Mouse (Mus musculus) urinary bladder, postnatal 10 days (tissue): ENCODE results near the gene Magi1.

ENCODE experiments used
- DNase-seq: peaks from one replicate; pipeline ENCODE4 v3.0.0; 2022; ENCODE audit warnings: low spot score

Gene Magi1

DNA sequence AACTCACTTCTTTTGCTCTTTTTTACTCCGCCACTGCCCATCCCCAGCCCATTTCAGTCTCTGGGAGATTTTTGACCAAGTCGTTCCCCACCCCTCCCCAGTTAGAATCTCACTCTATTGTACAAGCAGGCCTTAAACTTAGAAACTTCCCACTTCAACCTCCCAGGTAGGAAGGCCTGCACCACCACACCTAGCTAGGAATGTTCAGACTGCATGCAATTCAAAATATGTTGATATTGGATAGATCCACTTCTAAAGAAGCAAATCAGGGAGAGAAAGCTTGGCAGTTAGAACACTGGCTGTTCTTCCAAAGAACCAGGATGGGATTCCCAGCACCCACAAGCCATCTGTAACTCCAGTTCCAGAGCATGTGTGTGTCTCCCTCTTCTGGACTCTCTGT lies 81.8 kb downstream of the Magi1 start:
- no peak for DNase-seq

GRCm38 (mm10) chr6:94200910-94201309 lies 82.8 kb downstream of the Magi1 start:
- no peak for DNase-seq

DNA sequence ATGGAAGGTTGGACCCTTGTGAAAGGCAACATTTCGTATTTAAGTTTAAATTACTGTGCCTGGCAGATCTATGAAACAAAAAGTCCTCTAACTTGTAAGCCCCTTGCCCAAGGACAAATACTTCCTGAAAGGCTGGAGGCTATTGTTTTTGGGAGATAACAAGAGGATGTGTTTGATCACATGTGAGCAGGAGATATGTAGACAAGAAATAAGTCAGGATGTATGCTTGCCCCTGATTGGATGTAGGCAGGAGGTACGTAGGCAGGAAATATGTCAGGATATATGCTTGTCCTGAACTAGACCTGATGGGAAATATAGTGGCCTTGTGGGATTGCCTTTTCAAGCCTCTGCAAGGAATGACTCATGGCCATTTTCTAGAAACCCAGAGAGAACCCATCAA lies 84.0 kb downstream of the Magi1 start:
- DNase-seq: no peak

DNA sequence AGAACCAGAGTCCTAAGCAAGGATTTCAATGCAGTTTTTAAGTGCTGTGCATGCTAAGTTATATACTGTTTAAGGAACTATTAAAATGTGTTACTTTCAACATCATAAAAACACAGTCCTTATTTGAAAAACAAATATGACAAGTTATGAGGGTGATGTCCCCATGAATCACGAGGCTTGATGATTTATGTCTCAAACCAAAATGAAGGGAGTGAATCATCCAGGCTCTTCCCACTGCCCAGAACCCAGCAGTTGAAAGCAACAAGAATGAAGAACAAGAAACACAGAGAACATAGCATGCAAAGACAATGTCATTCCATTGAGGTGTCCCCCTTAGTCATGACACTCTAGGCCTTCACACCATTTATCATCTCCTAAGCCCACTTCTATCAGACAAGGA lies 85.9 kb downstream of the Magi1 start:
- no peak for DNase-seq

GRCm38 (mm10) chr6:94195303-94195911 lies 88.3 kb downstream of the Magi1 start:
- DNase-seq: no peak

GRCm38 (mm10) chr6:94190830-94191229 lies 92.9 kb downstream of the Magi1 start:
- no peak for DNase-seq

DNA sequence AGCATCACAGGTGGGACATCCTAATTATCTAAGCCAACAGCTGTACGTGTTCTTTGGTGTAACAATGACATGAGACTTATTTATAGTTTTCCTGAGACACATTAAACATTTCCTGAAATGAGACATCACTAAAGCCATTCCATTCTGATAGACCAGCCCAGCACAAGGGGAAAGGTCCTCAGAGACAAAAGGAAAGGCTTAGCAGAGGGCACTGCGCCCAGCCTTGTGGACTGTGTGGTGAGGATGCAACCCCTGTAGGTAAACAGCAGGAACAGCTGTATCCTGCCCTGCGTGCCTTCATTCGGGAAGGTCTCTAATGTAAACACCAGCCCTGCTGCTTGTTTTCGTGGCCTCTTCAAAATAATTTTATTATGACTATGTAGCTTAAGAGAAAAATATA lies 94.3 kb downstream of the Magi1 start:
- no peak for DNase-seq

GRCm38 (mm10) chr6:94186628-94187319 lies 96.9 kb downstream of the Magi1 start:
- no peak for DNase-seq

GRCm38 (mm10) chr6:94184268-94184667 lies 99.4 kb downstream of the Magi1 start:
- no peak for DNase-seq

- DNase-seq: no peak
Measured at GRCm38 (mm10) chr6:94183354-94183851, 100.3 kb downstream of the Magi1 start.

DNA sequence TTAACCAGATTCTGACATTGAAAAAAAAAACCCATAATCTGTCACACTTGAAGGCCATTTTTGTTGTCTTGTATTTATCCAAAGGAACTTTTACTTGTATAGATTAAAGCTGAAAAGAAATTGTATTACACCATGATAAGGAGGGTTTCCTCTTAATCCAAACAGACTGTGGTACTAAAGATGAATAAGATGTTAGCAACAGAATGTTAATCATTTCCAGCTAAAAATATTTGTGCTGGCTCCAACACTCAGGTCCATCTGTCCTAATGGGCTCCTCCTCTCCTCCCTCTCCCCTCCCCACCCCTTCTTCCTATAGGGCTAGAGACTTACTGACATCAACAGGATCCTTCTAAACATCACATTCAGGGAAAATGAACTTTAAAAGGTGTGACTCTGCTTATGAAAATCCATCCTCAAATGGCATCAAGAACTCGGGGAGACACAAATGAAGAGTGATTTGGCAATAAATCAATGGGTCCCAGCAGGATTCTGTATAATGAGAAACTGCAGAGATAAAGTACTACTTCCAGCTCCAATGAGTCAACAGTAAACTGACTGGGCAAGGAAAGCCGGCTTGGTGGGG lies 102.0 kb downstream of the Magi1 start:
- no peak for DNase-seq

DNA sequence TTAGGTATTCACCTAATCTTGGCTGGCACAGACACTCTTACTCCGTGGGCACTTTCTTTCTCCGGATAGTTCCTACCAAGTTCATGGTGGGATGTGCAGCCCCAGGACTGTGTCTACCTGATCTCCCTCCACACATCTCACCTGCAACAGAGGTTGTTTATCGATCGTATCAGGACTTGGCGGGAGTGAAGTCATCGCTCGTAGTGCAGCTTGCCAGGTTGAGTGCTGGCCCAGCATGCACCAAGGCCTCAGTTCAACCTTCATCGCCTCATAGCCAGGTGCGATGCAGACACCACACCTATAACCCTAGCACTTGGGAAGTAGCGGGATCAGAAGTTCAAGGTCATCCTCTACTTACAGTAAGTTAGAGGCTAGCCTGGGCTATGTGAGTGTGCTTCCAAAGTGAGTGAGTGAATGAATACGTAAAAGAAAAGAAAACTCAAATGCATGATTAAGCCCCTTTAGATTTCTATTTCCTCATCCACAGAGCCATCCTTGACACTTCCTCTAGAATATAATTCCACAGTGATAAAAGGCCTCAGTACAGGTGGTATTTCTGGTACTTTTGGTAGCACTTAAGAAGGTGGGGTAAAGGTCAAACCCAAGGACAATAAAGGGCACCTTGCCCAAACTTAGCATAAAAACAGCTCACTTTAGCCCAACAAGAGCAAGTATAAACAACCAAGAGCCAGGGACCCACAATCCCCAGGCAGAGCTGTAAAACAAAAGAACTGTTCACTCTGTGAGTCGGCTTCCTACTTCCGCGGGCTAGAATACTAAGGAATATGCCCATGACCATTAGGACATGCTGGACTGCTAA lies 103.2 kb downstream of the Magi1 start:
- DNase-seq: no peak

GRCm38 (mm10) chr6:94177559-94177958 lies 106.2 kb downstream of the Magi1 start:
- DNase-seq: no peak

DNA sequence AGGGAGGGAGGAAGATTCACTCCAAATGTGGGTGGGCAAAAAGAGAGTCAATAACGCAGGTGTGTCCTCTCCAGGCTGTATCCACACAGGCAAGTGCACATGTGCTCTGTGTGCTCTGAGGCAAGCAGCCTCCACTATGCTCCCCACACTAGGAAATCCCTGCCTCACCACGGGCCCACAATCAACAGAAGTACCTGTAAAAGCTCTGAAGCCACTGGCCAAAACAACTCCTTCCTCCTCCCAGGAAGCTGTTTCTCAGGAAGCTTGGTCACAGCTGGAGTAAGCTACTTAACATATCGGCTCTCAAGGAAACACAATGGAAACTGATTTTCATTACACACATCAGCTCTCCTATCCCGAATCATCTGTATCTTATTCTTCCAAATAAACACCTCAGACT lies 107.0 kb downstream of the Magi1 start:
- no peak for DNase-seq

DNA sequence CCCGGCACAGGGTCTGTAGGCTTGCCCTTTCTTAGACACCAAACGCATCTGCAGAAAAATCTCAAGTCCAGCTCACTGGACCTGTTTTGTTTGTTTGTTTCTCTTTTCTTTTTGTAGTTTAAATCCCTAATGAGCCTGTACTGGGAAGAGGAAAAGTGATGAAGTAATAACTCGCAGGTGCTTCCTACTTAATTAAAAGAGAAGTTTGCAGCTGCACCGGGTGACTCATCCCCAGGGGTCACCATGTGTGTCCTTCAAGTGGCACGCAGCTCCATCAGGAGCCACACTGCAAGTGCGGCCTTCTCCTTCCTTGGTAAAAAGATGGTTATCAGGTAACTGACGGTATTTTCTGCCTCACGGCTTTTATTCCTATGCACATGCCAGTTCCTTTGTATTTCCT lies 112.5 kb downstream of the Magi1 start:
- no peak for DNase-seq

- DNase-seq: no peak
Measured at GRCm38 (mm10) chr6:94169581-94170194, 114.0 kb downstream of the Magi1 start.

- DNase-seq: no peak
Measured at GRCm38 (mm10) chr6:94165951-94166350, 117.8 kb downstream of the Magi1 start.

DNA sequence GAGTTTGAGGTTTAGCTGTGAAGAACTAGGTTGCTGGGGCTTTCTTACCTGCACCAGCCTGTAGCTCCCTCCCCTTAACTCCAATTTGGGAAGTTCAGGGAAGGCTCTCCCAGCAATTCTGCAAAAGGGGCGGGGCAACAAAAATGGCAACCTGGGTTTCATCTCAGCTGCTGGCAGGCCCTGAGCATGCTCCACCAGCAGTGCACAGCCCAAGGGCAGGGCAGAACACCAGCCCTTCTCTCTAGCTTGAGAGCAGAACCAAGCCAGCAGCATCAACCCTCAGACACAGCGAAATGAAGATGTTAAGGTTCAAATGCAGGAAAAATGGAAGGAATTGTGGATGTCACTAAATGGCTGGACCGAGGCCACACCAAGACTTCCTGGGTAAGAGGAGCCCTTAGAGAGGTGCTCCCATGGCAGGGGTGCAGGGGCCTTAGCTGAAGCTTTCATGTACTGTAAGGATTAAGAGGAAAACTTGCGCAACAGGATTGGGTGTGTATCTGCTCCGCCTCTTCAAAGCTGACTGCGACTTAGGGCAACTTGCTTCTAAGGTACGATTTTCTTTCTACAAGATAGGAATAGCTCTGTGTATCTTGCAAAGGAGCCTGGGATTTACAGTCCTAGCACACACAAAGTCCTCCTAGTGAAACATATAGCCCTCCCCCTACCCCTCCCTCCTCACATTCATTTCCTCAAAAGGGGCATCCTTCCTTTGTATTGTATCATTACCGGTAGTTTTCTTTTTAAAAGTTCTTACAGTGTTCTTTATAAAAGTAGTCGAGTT lies 118.8 kb downstream of the Magi1 start:
- no peak for DNase-seq

DNA sequence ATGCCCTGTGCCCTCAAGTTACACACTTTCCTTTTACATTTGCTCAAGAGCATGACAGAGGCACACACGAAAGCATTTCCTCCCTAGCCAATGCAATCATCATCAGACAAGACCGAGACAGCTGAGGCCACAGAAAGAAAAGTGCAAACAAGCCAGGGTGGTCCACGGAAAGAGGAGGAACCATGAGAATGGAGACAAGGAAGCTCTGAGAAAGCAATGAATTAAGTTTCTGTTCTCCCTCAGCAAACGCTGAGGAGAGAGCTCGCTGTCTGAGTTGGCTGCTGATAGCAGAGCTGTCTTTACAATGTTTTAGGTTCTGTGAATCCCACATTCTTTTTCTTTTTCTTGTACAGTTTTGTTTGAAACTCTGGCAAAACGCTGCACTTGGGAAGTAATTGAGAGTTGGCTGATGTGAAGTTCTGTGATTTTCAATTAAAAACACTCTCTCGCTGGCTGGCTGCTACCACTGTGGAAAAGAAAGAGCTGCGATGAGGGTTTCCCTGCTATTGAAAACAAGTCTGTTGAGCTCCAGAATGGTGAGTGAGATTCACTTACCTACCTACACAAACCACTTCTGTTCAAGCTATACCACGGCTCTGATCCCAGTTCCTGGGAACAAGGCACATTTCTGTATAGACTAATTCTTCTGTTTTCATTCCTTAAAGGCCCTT lies 120.3 kb downstream of the Magi1 start:
- DNase-seq: no peak

GRCm38 (mm10) chr6:94162918-94163317 lies 120.8 kb downstream of the Magi1 start:
- no peak for DNase-seq

DNA sequence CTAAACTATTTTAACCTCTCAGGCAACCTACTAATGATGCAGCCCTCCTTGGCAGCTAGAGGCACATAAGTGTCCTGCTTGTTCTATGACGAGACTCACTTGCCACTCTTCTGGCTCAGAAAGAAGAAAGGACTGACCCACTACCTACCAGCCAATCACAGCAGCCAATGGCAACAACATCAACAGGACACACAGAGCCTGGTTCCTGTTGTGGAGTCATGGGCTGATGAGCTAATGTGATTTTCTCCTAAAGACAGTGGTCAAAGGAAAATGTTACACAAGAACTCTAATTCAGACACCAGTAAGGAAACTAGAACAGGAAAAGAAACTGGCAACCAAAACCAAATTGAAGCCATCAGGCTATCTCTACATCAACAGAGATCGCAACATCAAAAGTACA lies 124.5 kb downstream of the Magi1 start:
- DNase-seq: no peak
